Mouse (Mus musculus) forebrain, embryonic 12.5 days (tissue): ENCODE results near the gene Sfxn2. TPM values are rescaled to one million over a fixed set of nuclear protein-coding genes. Genes with fewer than 3 reads are reported as not detected.

Source experiments
- ATAC-seq: fragments of 200-750 bp; cut with Nextera tagmentation; 2 replicates; pipeline ENCODE4 v1.8.0; 2017; ENCODE audit warnings: moderate TSS enrichment; ENCODE audit not compliant: low FRiP score
- H3K27ac ChIP-seq: fragments of 300-500 bp; sonication (generic); 2 replicates; pipeline ENCODE4 v1.5.1; 2016; ENCODE audit warnings: mild to moderate bottlenecking
- H3K27me3 ChIP-seq: fragments of 300-500 bp; sonication (generic); 2 replicates; pipeline ENCODE4 v1.6.1; 2016; ENCODE audit warnings: mild to moderate bottlenecking
- H3K36me3 ChIP-seq: fragments of 300-500 bp; sonication (generic); replicated peaks from 2 replicates; pipeline ENCODE4 v1.6.1; 2016; ENCODE audit warnings: mild to moderate bottlenecking
- H3K4me1 ChIP-seq: fragments of 300-500 bp; sonication (generic); 2 replicates; pipeline ENCODE4 v1.6.1; 2016
- H3K4me2 ChIP-seq: fragments of 300-500 bp; sonication (generic); 2 replicates; pipeline ENCODE4 v1.6.1; 2016; ENCODE audit warnings: mild to moderate bottlenecking, moderate library complexity
- H3K4me3 ChIP-seq: fragments of 300-500 bp; sonication (generic); replicated peaks from 2 replicates; pipeline ENCODE4 v1.5.1; 2016; ENCODE audit warnings: mild to moderate bottlenecking
- H3K9ac ChIP-seq: fragments of 300-500 bp; sonication (generic); 2 replicates; pipeline ENCODE4 v1.6.1; 2016; ENCODE audit warnings: mild to moderate bottlenecking
- H3K9me3 ChIP-seq: fragments of 300-500 bp; sonication (generic); 2 replicates; pipeline ENCODE4 v1.6.1; 2016
- WGBS: fragments of 180-500 bp; shearing (Covaris S2); methylation state at CpG from one replicate; pipeline ENCODE4 v1.1.7; 2016; 5-methylcytosine and 5-hydroxymethylcytosine counted together
- polyA plus RNA-seq: library from polyadenylated mRNA; unstranded; fragments of >200 nt; fragmentation: Nextera tagmentation; extraction: Ambion mirVana; gene quantifications from 2 replicates; pipeline ENCODE4 v1.2.1, GENCODE M21; 2016

The Sfxn2 gene
- polyA plus RNA-seq, 1 experiment from 2014 or later: 12.2 TPM

DNA sequence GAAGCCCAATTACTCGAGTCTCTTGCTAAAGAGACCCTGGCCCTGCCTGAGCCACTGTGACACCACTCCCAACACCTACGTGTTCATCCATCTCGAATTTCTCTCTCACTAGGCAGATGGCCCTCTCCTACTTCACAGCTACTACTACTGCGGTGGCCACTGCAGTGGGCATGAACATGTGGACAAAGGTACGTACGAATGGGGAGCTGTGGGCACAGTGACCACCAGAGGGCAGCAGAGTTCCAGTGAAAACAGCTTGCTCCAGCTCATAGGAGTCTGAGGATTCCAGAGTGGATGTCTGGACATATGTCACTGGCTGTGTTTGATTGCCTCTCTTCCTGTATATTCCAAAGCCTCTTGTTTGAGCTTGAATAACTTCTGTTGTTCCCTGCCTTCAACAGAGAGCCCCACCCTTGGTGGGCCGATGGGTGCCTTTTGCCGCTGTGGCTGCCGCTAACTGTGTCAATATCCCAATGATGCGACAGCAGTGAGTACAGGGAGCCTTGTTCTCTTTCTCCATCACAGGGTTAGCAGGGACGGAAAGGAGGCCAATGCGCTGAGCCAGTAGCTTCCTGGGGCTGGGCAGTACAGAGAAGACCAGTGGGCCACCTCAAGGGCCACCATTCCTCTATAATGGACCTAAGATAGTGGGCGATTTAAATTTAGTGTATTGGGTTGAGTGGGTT lies 14.8 kb downstream of the Sfxn2 start:
- Histone ChIP-seq H3K27me3 (no peaks in the 10 kb centered on the region), H3K4me2 (no peak overlapping the region), H3K27ac (no peak overlapping the region), H3K4me3 (no peak overlapping the region), H3K9me3 (no peaks in the 10 kb centered on the region; the same call in 1 of the 2 replicates), H3K9ac (no peak overlapping the region), H3K4me1 (no peaks in the 10 kb centered on the region), H3K36me3 (peaks cover 32% of the 10 kb centered on the region; the same call in 1 of the 2 replicates)
- peak; percentile 83 for ATAC-seq
- WGBS: 60% methylated on average over 13 of the region's 13 CpGs

- Histone ChIP-seq H3K27me3 (no peaks in the 10 kb centered on the region), H3K9me3 (no peaks in the 10 kb centered on the region; the same call in 1 of the 2 replicates), H3K4me2 (no peak overlapping the region), H3K36me3 (peaks cover 34% of the 10 kb centered on the region; the same call in 1 of the 2 replicates), H3K9ac (no peak overlapping the region), H3K27ac (no peak overlapping the region), H3K4me1 (no peaks in the 10 kb centered on the region), H3K4me3 (no peak overlapping the region)
- WGBS: 93% methylated on average over 6 of the region's 6 CpGs
- no peak for ATAC-seq
Measured at GRCm38 (mm10) chr19:46591575-46591974, 18.4 kb downstream of the Sfxn2 start.

DNA sequence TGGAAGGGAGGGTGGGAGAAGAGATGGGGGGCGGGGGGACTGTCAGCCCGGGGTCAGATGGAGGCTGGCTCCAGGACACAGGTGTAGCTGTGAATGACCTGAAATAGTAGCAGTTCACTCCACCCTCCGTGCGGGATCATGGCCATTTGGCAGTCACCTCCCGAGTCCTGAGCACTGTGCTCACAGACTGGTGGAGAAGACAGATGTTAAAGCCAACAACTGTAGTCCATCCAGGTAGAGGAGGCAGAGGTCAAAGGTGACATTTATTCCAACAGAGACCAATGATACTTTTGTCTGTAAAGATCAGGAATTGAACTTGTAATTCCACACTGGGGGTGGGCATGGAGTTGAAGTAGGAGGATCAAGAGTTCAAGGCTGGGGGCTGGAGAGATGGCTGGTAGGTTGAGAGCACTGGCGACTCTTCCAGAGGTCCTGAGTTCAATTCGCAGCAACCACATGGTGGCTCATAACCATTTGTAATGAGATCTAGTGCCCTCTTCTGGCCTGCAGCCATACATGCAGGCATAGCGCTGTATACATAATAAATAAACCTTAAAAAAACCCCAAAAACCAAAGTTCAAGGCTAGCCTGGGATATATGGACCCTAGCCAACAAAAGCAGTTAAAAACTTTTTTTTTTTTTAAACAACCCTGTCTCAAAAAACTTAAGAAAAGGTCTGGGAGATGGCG lies 19.7 kb downstream of the Sfxn2 start:
- no peak for ATAC-seq
- Histone ChIP-seq H3K36me3 (peaks cover 28% of the 10 kb centered on the region; the same call in 1 of the 2 replicates), H3K4me1 (no peaks in the 10 kb centered on the region; the same call in 1 of the 2 replicates), H3K9me3 (no peaks in the 10 kb centered on the region; the same call in 1 of the 2 replicates), H3K4me3 (no peak overlapping the region), H3K9ac (no peak overlapping the region), H3K4me2 (no peak overlapping the region), H3K27ac (no peak overlapping the region), H3K27me3 (no peaks in the 10 kb centered on the region)
- 92% methylated on average over 9 of the region's 9 CpGs for WGBS

DNA sequence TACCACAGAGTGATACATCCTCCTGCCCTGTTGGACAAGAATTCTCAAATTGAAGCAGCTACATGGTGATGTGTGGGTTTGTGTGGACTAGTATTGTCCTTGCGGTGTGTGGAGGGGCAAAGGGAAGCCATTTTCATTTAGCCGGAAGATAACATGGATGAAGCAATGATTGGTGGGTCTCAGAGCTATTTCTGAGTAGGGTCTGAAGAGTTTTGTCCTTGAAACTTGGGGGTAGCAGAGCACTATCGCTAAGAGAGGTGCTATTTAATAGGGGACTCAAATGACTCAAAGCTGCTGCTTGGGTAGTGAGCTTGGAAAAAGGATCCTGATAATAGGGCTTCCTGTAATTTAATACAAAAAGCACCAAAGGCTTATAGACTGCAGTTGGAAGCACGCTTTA lies 25.0 kb downstream of the Sfxn2 start:
- H3K4me3 ChIP-seq: peak overlapping the region; percentile 95
- 0 out of 2 replicates have a peak overlapping the region, but pooled peaks have one; percentile 13 for H3K27ac ChIP-seq
- WGBS: 81% methylated on average over 4 of the region's 4 CpGs
- no peaks in the 10 kb centered on the region for H3K27me3 ChIP-seq
- H3K9me3 ChIP-seq: no peaks in the 10 kb centered on the region
- peaks cover 19% of the 10 kb centered on the region for H3K4me1 ChIP-seq
- H3K4me2 ChIP-seq: peak overlapping the region; percentile 97
- ATAC-seq: no peak
- H3K36me3 ChIP-seq: peaks cover 6% of the 10 kb centered on the region; the same call in 1 of the 2 replicates
- H3K9ac ChIP-seq: no peak overlapping the region

- peak within 1 kb of the TSS; percentile 81 for H3K9ac ChIP-seq
- H3K27me3 ChIP-seq: no peaks in the 10 kb centered on the region
- peaks cover 19% of the 10 kb centered on the region for H3K4me1 ChIP-seq
- WGBS: under 1% methylated on average over 21 of the region's 22 CpGs
- H3K4me2 ChIP-seq: peak within 1 kb of the TSS; percentile 97
- H3K9me3 ChIP-seq: no peaks in the 10 kb centered on the region
- peak within 1 kb of the TSS; percentile 95 for H3K4me3 ChIP-seq
- peaks cover 6% of the 10 kb centered on the region; the same call in 1 of the 2 replicates for H3K36me3 ChIP-seq
- peak within 1 kb of the TSS; percentile 31; the same call in 1 of the 2 replicates for H3K27ac ChIP-seq
- ATAC-seq: peak; percentile 100
Measured at GRCm38 (mm10) chr19:46598720-46599252, 25.6 kb downstream of the Sfxn2 start, which contains the start of gene Wbp1l. TSS of gene Wbp1l (plus strand) at chr19:46599084.

GRCm38 (mm10) chr19:46599375-46600256 lies 26.5 kb downstream of the Sfxn2 start:
- Histone ChIP-seq H3K4me2 (peak overlapping the region; percentile 97), H3K27me3 (no peaks in the 10 kb centered on the region), H3K36me3 (peaks cover 7% of the 10 kb centered on the region; the same call in 1 of the 2 replicates), H3K9me3 (no peaks in the 10 kb centered on the region), H3K4me1 (peaks cover 19% of the 10 kb centered on the region), H3K4me3 (peak overlapping the region; percentile 95), H3K27ac (peak overlapping the region; percentile 31; the same call in 1 of the 2 replicates), H3K9ac (peak overlapping the region; percentile 81)
- 22% methylated on average over 22 of the region's 22 CpGs for WGBS
- peak; percentile 17 for ATAC-seq

DNA sequence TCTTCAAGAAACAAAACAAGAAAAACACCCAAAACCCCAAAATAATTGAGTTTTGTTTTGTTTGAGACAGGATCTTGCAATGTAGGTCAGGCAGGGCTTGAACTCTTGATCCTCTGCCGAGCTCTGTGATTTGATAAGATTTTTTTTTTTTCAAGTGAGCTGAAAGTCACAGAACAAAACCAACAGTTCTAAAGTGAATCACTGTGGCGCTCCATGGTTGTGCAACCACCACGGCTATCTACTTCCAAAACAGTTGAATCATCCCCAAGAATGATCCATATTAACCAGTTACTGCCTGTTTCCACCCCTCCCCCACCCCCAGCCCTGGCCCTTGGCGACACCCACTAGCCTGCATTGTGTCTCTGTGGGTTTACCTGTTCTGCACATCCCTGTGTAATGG lies 27.2 kb downstream of the Sfxn2 start:
- peak overlapping the region; percentile 81; the same call in 1 of the 2 replicates for H3K9ac ChIP-seq
- peak overlapping the region; percentile 97; the same call in 1 of the 2 replicates for H3K4me2 ChIP-seq
- no peak for ATAC-seq

GRCm38 (mm10) chr19:46601491-46601890 lies 28.3 kb downstream of the Sfxn2 start:
- Histone ChIP-seq H3K27me3 (no peaks in the 10 kb centered on the region), H3K4me1 (peaks cover 19% of the 10 kb centered on the region), H3K9ac (0 out of 2 replicates have a peak overlapping the region, but pooled peaks have one; percentile 17), H3K9me3 (no peaks in the 10 kb centered on the region), H3K27ac (no peak overlapping the region), H3K4me3 (no peak overlapping the region), H3K4me2 (no peak overlapping the region), H3K36me3 (peaks cover 9% of the 10 kb centered on the region)
- no peak for ATAC-seq
- WGBS: 93% methylated on average over 14 of the region's 14 CpGs

More for the DNA sequence above, 27.2 kb downstream of the Sfxn2 start:
- peaks cover 19% of the 10 kb centered on the region for H3K4me1 ChIP-seq
- no peaks in the 10 kb centered on the region for H3K27me3 ChIP-seq
- no peaks in the 10 kb centered on the region for H3K9me3 ChIP-seq
- WGBS: 93% methylated on average over 4 of the region's 4 CpGs
- peak overlapping the region; percentile 95 for H3K4me3 ChIP-seq
- H3K36me3 ChIP-seq: 0 out of 2 replicates have a peak, but pooled peaks cover 4% of the 10 kb centered on the region
- H3K27ac ChIP-seq: no peak overlapping the region

GRCm38 (mm10) chr19:46602406-46602805 lies 29.2 kb downstream of the Sfxn2 start:
- H3K36me3 ChIP-seq: peaks cover 17% of the 10 kb centered on the region
- no peak for ATAC-seq
- H3K9ac ChIP-seq: no peak overlapping the region
- no peak overlapping the region for H3K4me3 ChIP-seq
- H3K9me3 ChIP-seq: no peaks in the 10 kb centered on the region
- WGBS: 94% methylated on average over 4 of the region's 4 CpGs
- H3K4me2 ChIP-seq: no peak overlapping the region
- H3K4me1 ChIP-seq: peaks cover 19% of the 10 kb centered on the region
- H3K27me3 ChIP-seq: no peaks in the 10 kb centered on the region
- no peak overlapping the region for H3K27ac ChIP-seq

- Histone ChIP-seq H3K27ac (no peak overlapping the region), H3K36me3 (peaks cover 30% of the 10 kb centered on the region), H3K4me3 (no peak overlapping the region), H3K4me1 (no peaks in the 10 kb centered on the region), H3K9ac (no peak overlapping the region), H3K4me2 (no peak overlapping the region), H3K9me3 (no peaks in the 10 kb centered on the region), H3K27me3 (no peaks in the 10 kb centered on the region)
- ATAC-seq: no peak
- 96% methylated on average over 13 of the region's 13 CpGs for WGBS
Measured at GRCm38 (mm10) chr19:46606718-46607117, 33.6 kb downstream of the Sfxn2 start.

- no peak for ATAC-seq
- Histone ChIP-seq H3K27me3 (no peaks in the 10 kb centered on the region), H3K36me3 (peaks cover 30% of the 10 kb centered on the region), H3K4me2 (no peak overlapping the region), H3K4me1 (no peaks in the 10 kb centered on the region), H3K9me3 (no peaks in the 10 kb centered on the region), H3K4me3 (no peak overlapping the region), H3K9ac (no peak overlapping the region), H3K27ac (no peak overlapping the region)
- 75% methylated on average over 7 of the region's 7 CpGs for WGBS
Measured at GRCm38 (mm10) chr19:46607424-46607823, 34.3 kb downstream of the Sfxn2 start.
